Mouse (Mus musculus): ENCODE results near the gene Fkbp5. TPM values are rescaled to one million over a fixed set of nuclear protein-coding genes. Genes with fewer than 3 reads are reported as not detected.
"Not testable (repeated sequence)": the region's sequence is repeated elsewhere in the genome, so short reads cannot be mapped to it uniquely, and the experiment has no call there.

Fkbp5 gene
- polyA plus RNA-seq, 1 experiment from 2014 or later: 12.1 TPM

GRCm38 (mm10) chr17:28368449-28368848, 148.9 kb downstream of the Fkbp5 start:
- H3K27ac ChIP-seq (ENCODE audit: low read depth, low read length): no peak overlapping the region
- 4% methylated on average over 13 of the region's 13 CpGs for WGBS
- ATAC-seq (ENCODE audit: low FRiP score): no peak
- H3K27me3 ChIP-seq (ENCODE audit: control insufficient read depth, insufficient read depth, low read length): peaks cover 25% of the 10 kb centered on the region
- H3K4me3 ChIP-seq (ENCODE audit: low read depth, low read length): no peak overlapping the region
- no peak overlapping the region for H3K4me2 ChIP-seq (replicated peaks; ENCODE audit: low read depth, low read length)
- no peaks in the 10 kb centered on the region for H3K36me3 ChIP-seq (ENCODE audit: control insufficient read depth, insufficient read depth, low read length)
- H3K9ac ChIP-seq (ENCODE audit: low read depth, low read length): no peak overlapping the region
- H3K4me1 ChIP-seq (replicated peaks; ENCODE audit: control insufficient read depth, insufficient read depth, low read length): 0 out of 2 replicates have a peak, but pooled peaks cover 2% of the 10 kb centered on the region
- H3K9me3 ChIP-seq (ENCODE audit: control insufficient read depth, low read length): no peaks in the 10 kb centered on the region
- DNase-seq (ENCODE audit: low spot score): peak; percentile 82

- 21% methylated on average over 8 of the region's 8 CpGs for WGBS
- Histone ChIP-seq H3K4me2 (replicated peaks; ENCODE audit: low read depth, low read length) (peak within 1 kb of the TSS; percentile 33), H3K27ac (ENCODE audit: low read depth, low read length) (no peak within 1 kb of the TSS), H3K9me3 (ENCODE audit: control insufficient read depth, low read length) (no peaks in the 10 kb centered on the region), H3K4me3 (ENCODE audit: low read depth, low read length) (0 out of 2 replicates have a peak within 1 kb of the TSS, but pooled peaks have one; percentile 8), H3K9ac (ENCODE audit: low read depth, low read length) (no peak within 1 kb of the TSS), H3K27me3 (ENCODE audit: control insufficient read depth, insufficient read depth, low read length) (peaks cover 36% of the 10 kb centered on the region), H3K36me3 (ENCODE audit: control insufficient read depth, insufficient read depth, low read length) (no peaks in the 10 kb centered on the region), H3K4me1 (replicated peaks; ENCODE audit: control insufficient read depth, insufficient read depth, low read length) (0 out of 2 replicates have a peak, but pooled peaks cover 2% of the 10 kb centered on the region)
- ATAC-seq (ENCODE audit: low FRiP score): no peak
- no peak for DNase-seq (ENCODE audit: low spot score)
These were observed 152.2 kb downstream of the Fkbp5 start, which contains the start of gene Tulp1 for GRCm38 (mm10) chr17:28365122-28365521. Tulp1 (minus strand) TSS chr17:28365222.

DNA sequence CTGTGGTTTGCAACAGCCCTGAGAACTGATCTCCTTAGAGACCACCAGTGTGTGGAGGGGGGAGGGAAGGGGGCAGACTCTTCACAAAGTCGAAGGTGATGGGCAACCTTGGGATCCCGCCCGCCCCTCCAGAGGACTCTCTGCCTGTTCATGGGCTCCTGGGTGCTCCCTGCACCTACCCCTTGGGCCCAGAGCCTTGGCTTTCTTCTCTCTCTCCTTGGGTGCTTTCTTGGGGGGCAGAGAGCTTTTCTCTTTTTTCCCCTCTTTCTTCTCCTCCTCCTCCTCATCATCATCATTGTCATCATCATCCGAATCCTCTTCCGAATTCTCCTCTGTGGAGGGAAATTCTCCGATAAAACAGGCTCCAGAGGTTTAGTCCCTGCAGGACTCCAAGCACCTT, 153.8 kb downstream of the Fkbp5 start:
- H3K4me2 ChIP-seq (replicated peaks; ENCODE audit: low read depth, low read length): no peak overlapping the region
- H3K27ac ChIP-seq (ENCODE audit: low read depth, low read length): no peak overlapping the region
- no peak overlapping the region for H3K4me3 ChIP-seq (ENCODE audit: low read depth, low read length)
- 6% methylated on average over 6 of the region's 6 CpGs for WGBS
- H3K27me3 ChIP-seq (ENCODE audit: control insufficient read depth, insufficient read depth, low read length): peaks cover 49% of the 10 kb centered on the region
- peak; percentile 31 for DNase-seq (ENCODE audit: low spot score)
- no peaks in the 10 kb centered on the region for H3K9me3 ChIP-seq (ENCODE audit: control insufficient read depth, low read length)
- no peak overlapping the region for H3K9ac ChIP-seq (ENCODE audit: low read depth, low read length)
- H3K36me3 ChIP-seq (ENCODE audit: control insufficient read depth, insufficient read depth, low read length): no peaks in the 10 kb centered on the region
- ATAC-seq (ENCODE audit: low FRiP score): no peak
- H3K4me1 ChIP-seq (replicated peaks; ENCODE audit: control insufficient read depth, insufficient read depth, low read length): 0 out of 2 replicates have a peak, but pooled peaks cover 2% of the 10 kb centered on the region

DNA sequence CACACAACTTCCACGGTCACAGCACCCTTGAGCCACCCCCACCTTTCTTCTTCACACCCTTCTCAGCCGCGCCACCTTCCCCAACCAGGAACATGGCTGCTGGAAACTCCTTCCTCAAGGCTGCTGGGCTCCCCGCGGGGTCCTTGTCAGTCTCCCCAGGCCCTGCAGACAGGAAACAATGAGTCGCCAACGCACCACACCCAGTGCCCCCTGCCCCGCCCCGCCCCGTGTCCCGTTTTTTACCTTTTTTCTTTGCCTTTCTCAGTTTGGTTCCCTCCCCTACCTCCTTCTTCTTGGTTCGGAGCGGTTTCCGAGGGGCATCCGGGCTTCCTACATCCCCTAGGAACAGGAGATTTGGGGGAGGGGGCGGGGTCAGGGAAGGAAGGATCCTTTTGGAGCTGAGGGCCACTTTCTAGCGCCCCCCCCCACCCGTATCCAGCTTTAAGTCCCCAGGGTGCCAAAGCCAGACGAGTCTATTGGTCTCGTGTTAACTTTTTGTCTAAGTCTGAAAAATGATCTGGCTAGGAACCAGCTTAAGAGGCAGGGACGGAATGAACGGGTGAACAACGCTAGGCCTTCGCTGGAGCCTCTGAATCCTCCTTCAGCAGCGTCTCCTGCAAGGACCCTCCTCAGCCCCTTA, 154.6 kb downstream of the Fkbp5 start:
- no peak overlapping the region for H3K27ac ChIP-seq (ENCODE audit: low read depth, low read length)
- under 1% methylated on average over 25 of the region's 25 CpGs for WGBS
- H3K4me2 ChIP-seq (replicated peaks; ENCODE audit: low read depth, low read length): peak overlapping the region; percentile 40
- H3K4me3 ChIP-seq (ENCODE audit: low read depth, low read length): peak overlapping the region; percentile 20
- ATAC-seq (ENCODE audit: low FRiP score) (no peak), DNase-seq (ENCODE audit: low spot score) (peak; percentile 51)
- peak overlapping the region; percentile 23; the same call in 1 of the 2 replicates for H3K9ac ChIP-seq (ENCODE audit: low read depth, low read length)
- H3K9me3 ChIP-seq (ENCODE audit: control insufficient read depth, low read length): no peaks in the 10 kb centered on the region
- H3K36me3 ChIP-seq (ENCODE audit: control insufficient read depth, insufficient read depth, low read length): no peaks in the 10 kb centered on the region
- H3K27me3 ChIP-seq (ENCODE audit: control insufficient read depth, insufficient read depth, low read length): peaks cover 54% of the 10 kb centered on the region
- H3K4me1 ChIP-seq (replicated peaks; ENCODE audit: control insufficient read depth, insufficient read depth, low read length): 0 out of 2 replicates have a peak, but pooled peaks cover 2% of the 10 kb centered on the region

DNA sequence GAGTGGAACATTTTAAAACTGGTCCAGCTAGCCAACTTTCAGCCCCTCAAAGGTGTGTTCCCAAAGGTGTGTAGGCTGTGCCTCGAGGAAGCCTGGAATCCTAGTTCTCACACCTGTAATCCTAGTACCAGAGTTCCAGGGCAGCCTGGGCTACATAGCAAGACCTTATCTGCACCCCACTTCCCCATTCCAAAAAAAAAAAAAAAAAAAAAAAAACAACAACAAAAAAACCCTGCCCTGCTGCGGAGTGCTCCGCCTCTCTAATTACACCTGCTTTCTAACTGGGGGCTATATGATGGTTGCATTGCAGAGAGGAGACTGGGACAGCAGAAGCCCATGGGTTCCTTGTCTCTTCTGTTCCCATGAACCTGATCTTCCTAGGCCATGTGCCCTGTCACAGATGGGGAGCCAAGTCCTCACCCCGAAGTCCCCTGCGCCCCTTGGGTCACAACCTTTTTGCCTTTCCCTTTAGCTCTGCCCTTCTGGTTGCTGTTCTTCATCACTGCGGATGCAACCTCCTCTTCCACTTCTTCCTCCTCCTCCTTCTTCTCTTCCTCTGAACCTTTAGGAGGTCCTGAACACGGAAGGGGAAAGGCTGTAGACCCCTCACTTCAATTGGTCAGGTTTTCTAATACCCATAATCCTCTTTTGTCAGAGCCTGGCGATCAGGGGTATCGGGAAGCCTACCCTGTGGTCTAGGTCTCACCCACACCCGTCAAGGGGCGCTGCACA, 155.2 kb downstream of the Fkbp5 start:
- H3K9me3 ChIP-seq (ENCODE audit: control insufficient read depth, low read length): no peaks in the 10 kb centered on the region
- H3K27ac ChIP-seq (ENCODE audit: low read depth, low read length): no peak overlapping the region
- 0 out of 2 replicates have a peak, but pooled peaks cover 2% of the 10 kb centered on the region for H3K4me1 ChIP-seq (replicated peaks; ENCODE audit: control insufficient read depth, insufficient read depth, low read length)
- peak overlapping the region; percentile 23; the same call in 1 of the 2 replicates for H3K9ac ChIP-seq (ENCODE audit: low read depth, low read length)
- WGBS: 31% methylated on average over 11 of the region's 11 CpGs
- H3K4me3 ChIP-seq (ENCODE audit: low read depth, low read length): peak overlapping the region; percentile 20
- DNase-seq (ENCODE audit: low spot score) (peak; percentile 27), ATAC-seq (ENCODE audit: low FRiP score) (no peak)
- peaks cover 54% of the 10 kb centered on the region for H3K27me3 ChIP-seq (ENCODE audit: control insufficient read depth, insufficient read depth, low read length)
- H3K36me3 ChIP-seq (ENCODE audit: control insufficient read depth, insufficient read depth, low read length): no peaks in the 10 kb centered on the region
- peak overlapping the region; percentile 40 for H3K4me2 ChIP-seq (replicated peaks; ENCODE audit: low read depth, low read length)

- ATAC-seq (ENCODE audit: low FRiP score) (no peak), DNase-seq (ENCODE audit: low spot score) (no peak)
- H3K36me3 ChIP-seq (ENCODE audit: control insufficient read depth, insufficient read depth, low read length): no peaks in the 10 kb centered on the region
- WGBS: 80% methylated on average over 9 of the region's 9 CpGs
- H3K27ac ChIP-seq (ENCODE audit: low read depth, low read length): no peak overlapping the region
- no peak overlapping the region for H3K9ac ChIP-seq (ENCODE audit: low read depth, low read length)
- H3K27me3 ChIP-seq (ENCODE audit: control insufficient read depth, insufficient read depth, low read length): peaks cover 51% of the 10 kb centered on the region
- no peak overlapping the region for H3K4me2 ChIP-seq (replicated peaks; ENCODE audit: low read depth, low read length)
- H3K4me3 ChIP-seq (ENCODE audit: low read depth, low read length): no peak overlapping the region
- H3K9me3 ChIP-seq (ENCODE audit: control insufficient read depth, low read length): no peaks in the 10 kb centered on the region
- H3K4me1 ChIP-seq (replicated peaks; ENCODE audit: control insufficient read depth, insufficient read depth, low read length): 0 out of 2 replicates have a peak, but pooled peaks cover 2% of the 10 kb centered on the region
These were observed 156.6 kb downstream of the Fkbp5 start for GRCm38 (mm10) chr17:28360531-28361277.

- ATAC-seq (ENCODE audit: low FRiP score); H3K9ac ChIP-seq (ENCODE audit: low read depth, low read length); H3K9me3 ChIP-seq (ENCODE audit: control insufficient read depth, low read length); H3K4me3 ChIP-seq (ENCODE audit: low read depth, low read length); H3K4me1 ChIP-seq (replicated peaks; ENCODE audit: control insufficient read depth, insufficient read depth, low read length); DNase-seq (ENCODE audit: low spot score); H3K4me2 ChIP-seq (replicated peaks; ENCODE audit: low read depth, low read length); H3K27ac ChIP-seq (ENCODE audit: low read depth, low read length); H3K36me3 ChIP-seq (ENCODE audit: control insufficient read depth, insufficient read depth, low read length): not testable (repeated sequence)
- 12% methylated on average over 23 of the region's 24 CpGs for WGBS
- H3K27me3 ChIP-seq (ENCODE audit: control insufficient read depth, insufficient read depth, low read length): peaks cover 32% of the 10 kb centered on the region
These were observed 158.6 kb downstream of the Fkbp5 start for GRCm38 (mm10) chr17:28358576-28359261.

DNA sequence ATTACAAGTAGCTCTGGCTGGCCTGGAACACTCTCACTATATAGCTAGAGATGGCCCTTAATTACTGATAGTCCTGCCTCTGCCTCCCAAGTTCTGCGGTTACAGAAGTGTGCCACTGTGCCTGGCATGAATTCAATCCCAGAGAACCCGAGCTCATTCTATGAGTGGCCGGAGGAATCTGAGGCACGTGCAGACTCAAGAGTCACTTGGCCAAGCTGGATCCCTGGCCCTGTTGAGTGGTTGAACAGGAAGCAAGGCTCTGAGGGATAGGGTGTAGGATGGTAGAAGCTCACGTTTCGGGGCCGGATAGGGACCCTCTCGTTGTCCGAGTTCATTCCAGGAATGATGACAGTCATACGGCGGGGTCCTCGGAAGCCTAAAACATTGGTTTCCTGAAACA, 161.5 kb downstream of the Fkbp5 start:
- WGBS: 91% methylated on average over 12 of the region's 12 CpGs

More for the DNA sequence above, 161.5 kb downstream of the Fkbp5 start:
- Histone ChIP-seq H3K9me3 (ENCODE audit: control insufficient read depth, low read length) (no peaks in the 10 kb centered on the region), H3K36me3 (ENCODE audit: control insufficient read depth, insufficient read depth, low read length) (no peaks in the 10 kb centered on the region), H3K4me1 (replicated peaks; ENCODE audit: control insufficient read depth, insufficient read depth, low read length) (peaks cover 11% of the 10 kb centered on the region; the same call in 1 of the 2 replicates), H3K27ac (ENCODE audit: low read depth, low read length) (no peak overlapping the region), H3K9ac (ENCODE audit: low read depth, low read length) (no peak overlapping the region), H3K4me2 (replicated peaks; ENCODE audit: low read depth, low read length) (no peak overlapping the region), H3K27me3 (ENCODE audit: control insufficient read depth, insufficient read depth, low read length) (peaks cover 37% of the 10 kb centered on the region), H3K4me3 (ENCODE audit: low read depth, low read length) (no peak overlapping the region)
- DNase-seq (ENCODE audit: low spot score) (no peak), ATAC-seq (ENCODE audit: low FRiP score) (no peak)
